Mouse (Mus musculus) lung, embryonic 15.5 days (tissue): ENCODE results near the gene Cnn1. TPM values are rescaled to one million over a fixed set of nuclear protein-coding genes. Genes with fewer than 3 reads are reported as not detected.
A peak's percentile ranks its signal among the peaks of the same experiment; 100 is the strongest.
"Not testable (repeated sequence)": the region's sequence is repeated elsewhere in the genome, so short reads cannot be mapped to it uniquely, and the experiment has no call there.

Experiments used
- ATAC-seq: fragments of 200-750 bp; cut with Nextera tagmentation; 2 replicates; pipeline ENCODE4 v1.8.0; 2017; ENCODE audit warnings: moderate number of reproducible peaks, borderline replicate concordance; ENCODE audit not compliant: low FRiP score, low TSS enrichment; ENCODE audit errors: extremely low read depth
- H3K27ac ChIP-seq: fragments of 300-500 bp; sonication (generic); 2 replicates; pipeline ENCODE4 v1.5.1; 2015; ENCODE audit warnings: moderate library complexity, mild to moderate bottlenecking, inconsistent platforms
- H3K27me3 ChIP-seq: fragments of 300-500 bp; sonication (generic); 2 replicates; pipeline ENCODE4 v1.6.1; 2015; ENCODE audit warnings: inconsistent platforms
- H3K36me3 ChIP-seq: fragments of 300-500 bp; sonication (generic); 2 replicates; pipeline ENCODE4 v1.6.1; 2015; ENCODE audit warnings: inconsistent platforms
- H3K4me1 ChIP-seq: fragments of 300-500 bp; sonication (generic); 2 replicates; pipeline ENCODE4 v1.6.1; 2015; ENCODE audit warnings: inconsistent platforms
- H3K4me2 ChIP-seq: fragments of 300-500 bp; sonication (generic); 2 replicates; pipeline ENCODE4 v1.6.1; 2015; ENCODE audit warnings: inconsistent platforms, mild to moderate bottlenecking, moderate library complexity
- H3K4me3 ChIP-seq: fragments of 300-500 bp; sonication (generic); 2 replicates; pipeline ENCODE4 v1.5.1; 2015; ENCODE audit warnings: mild to moderate bottlenecking, inconsistent platforms
- H3K9ac ChIP-seq: fragments of 300-500 bp; sonication (generic); 2 replicates; pipeline ENCODE4 v1.6.1; 2015; ENCODE audit warnings: inconsistent platforms
- H3K9me3 ChIP-seq: fragments of 300-500 bp; sonication (generic); 2 replicates; pipeline ENCODE4 v1.6.1; 2016; ENCODE audit warnings: inconsistent platforms
- WGBS: fragments of 180-500 bp; shearing (Covaris S2); methylation state at CpG from one replicate; pipeline ENCODE4 v1.1.7; 2015; 5-methylcytosine and 5-hydroxymethylcytosine counted together
- polyA plus RNA-seq: library from polyadenylated mRNA; unstranded; fragments of >200 nt; fragmentation: Nextera tagmentation; extraction: Ambion mirVana; gene quantifications from 2 replicates; pipeline ENCODE4 v1.2.1, GENCODE M21; 2015

Cnn1 gene
- polyA plus RNA-seq, 1 experiment from 2014 or later: 60.9 TPM

GRCm38 (mm10) chr9:22134988-22135643, 36.1 kb downstream of the Cnn1 start:
- Histone ChIP-seq H3K9me3 (no peaks in the 10 kb centered on the region), H3K4me3 (no peak overlapping the region), H3K9ac (no peak overlapping the region), H3K4me2 (no peak overlapping the region), H3K36me3 (no peaks in the 10 kb centered on the region), H3K27ac (no peak overlapping the region), H3K4me1 (peaks cover 15% of the 10 kb centered on the region), H3K27me3 (no peaks in the 10 kb centered on the region)
- no peak for ATAC-seq
- 77% methylated on average over 9 of the region's 9 CpGs for WGBS

GRCm38 (mm10) chr9:22135644-22136390, 36.8 kb downstream of the Cnn1 start, which contains the start of gene Acp5:
Gene Acp5, minus strand, starts transcription at chr9:22135711.
- no peak within 1 kb of the TSS for H3K4me3 ChIP-seq
- no peaks in the 10 kb centered on the region for H3K9me3 ChIP-seq
- H3K27me3 ChIP-seq: no peaks in the 10 kb centered on the region
- no peaks in the 10 kb centered on the region for H3K36me3 ChIP-seq
- no peak within 1 kb of the TSS for H3K9ac ChIP-seq
- H3K4me2 ChIP-seq: no peak within 1 kb of the TSS
- H3K27ac ChIP-seq: no peak within 1 kb of the TSS
- 72% methylated on average over 7 of the region's 7 CpGs for WGBS
- peaks cover 15% of the 10 kb centered on the region for H3K4me1 ChIP-seq
- no peak for ATAC-seq

- H3K4me2 ChIP-seq: no peak overlapping the region
- no peak overlapping the region for H3K27ac ChIP-seq
- no peaks in the 10 kb centered on the region for H3K36me3 ChIP-seq
- no peak overlapping the region for H3K4me3 ChIP-seq
- ATAC-seq: no peak
- no peaks in the 10 kb centered on the region for H3K27me3 ChIP-seq
- no peaks in the 10 kb centered on the region for H3K9me3 ChIP-seq
- 24% methylated on average over 23 of the region's 23 CpGs for WGBS
- H3K4me1 ChIP-seq: peaks cover 4% of the 10 kb centered on the region; the same call in 1 of the 2 replicates
- H3K9ac ChIP-seq: no peak overlapping the region
Observed at GRCm38 (mm10) chr9:22136765-22137547, 37.9 kb downstream of the Cnn1 start.

GRCm38 (mm10) chr9:22138480-22138879, 39.5 kb downstream of the Cnn1 start:
- Histone ChIP-seq H3K27ac (no peak overlapping the region), H3K9ac (no peak overlapping the region), H3K36me3 (no peaks in the 10 kb centered on the region), H3K4me1 (no peaks in the 10 kb centered on the region), H3K27me3 (no peaks in the 10 kb centered on the region), H3K4me3 (no peak overlapping the region), H3K4me2 (no peak overlapping the region), H3K9me3 (no peaks in the 10 kb centered on the region)
- WGBS: 31% methylated on average over 2 of the region's 2 CpGs
- no peak for ATAC-seq

GRCm38 (mm10) chr9:22139746-22140145, 40.7 kb downstream of the Cnn1 start:
- Histone ChIP-seq H3K27me3 (no peaks in the 10 kb centered on the region), H3K27ac (no peak overlapping the region), H3K4me1 (no peaks in the 10 kb centered on the region), H3K9me3 (no peaks in the 10 kb centered on the region), H3K4me3 (no peak overlapping the region), H3K9ac (no peak overlapping the region), H3K36me3 (no peaks in the 10 kb centered on the region), H3K4me2 (no peak overlapping the region)
- ATAC-seq: no peak
- 84% methylated on average over 5 of the region's 5 CpGs for WGBS

- Histone ChIP-seq H3K9ac (no peak overlapping the region), H3K4me1 (no peaks in the 10 kb centered on the region), H3K4me2 (no peak overlapping the region), H3K9me3 (no peaks in the 10 kb centered on the region), H3K36me3 (no peaks in the 10 kb centered on the region), H3K27ac (no peak overlapping the region), H3K27me3 (no peaks in the 10 kb centered on the region), H3K4me3 (no peak overlapping the region)
- 51% methylated on average over 17 of the region's 17 CpGs for WGBS
- ATAC-seq: peak; percentile 46; the same call in 1 of the 2 replicates
Observed at GRCm38 (mm10) chr9:22143108-22144037, 44.4 kb downstream of the Cnn1 start.

- 78% methylated on average over 8 of the region's 8 CpGs for WGBS
- Histone ChIP-seq H3K9me3 (0 out of 2 replicates have a peak, but pooled peaks cover 3% of the 10 kb centered on the region), H3K27ac (no peak overlapping the region), H3K36me3 (no peaks in the 10 kb centered on the region), H3K4me3 (no peak overlapping the region), H3K27me3 (no peaks in the 10 kb centered on the region), H3K9ac (no peak overlapping the region), H3K4me2 (no peak overlapping the region), H3K4me1 (no peaks in the 10 kb centered on the region)
- ATAC-seq: no peak
Observed at GRCm38 (mm10) chr9:22144304-22144965, 45.4 kb downstream of the Cnn1 start.

- no peak for ATAC-seq
- H3K9me3 ChIP-seq: 0 out of 2 replicates have a peak, but pooled peaks cover 3% of the 10 kb centered on the region
- H3K9ac ChIP-seq: no peak overlapping the region
- H3K4me3 ChIP-seq: no peak overlapping the region
- WGBS: 68% methylated on average over 20 of the region's 20 CpGs
- no peaks in the 10 kb centered on the region for H3K27me3 ChIP-seq
- no peaks in the 10 kb centered on the region for H3K4me1 ChIP-seq
- no peak overlapping the region for H3K27ac ChIP-seq
- no peaks in the 10 kb centered on the region for H3K36me3 ChIP-seq
- no peak overlapping the region for H3K4me2 ChIP-seq
Observed at GRCm38 (mm10) chr9:22149426-22150248, 50.6 kb downstream of the Cnn1 start.

GRCm38 (mm10) chr9:22150249-22150693, 51.3 kb downstream of the Cnn1 start:
- not testable (repeated sequence) for H3K9ac ChIP-seq, H3K27me3 ChIP-seq, H3K4me3 ChIP-seq, H3K36me3 ChIP-seq, H3K9me3 ChIP-seq, H3K27ac ChIP-seq, H3K4me2 ChIP-seq, ATAC-seq, H3K4me1 ChIP-seq
- 76% methylated on average over 7 of the region's 7 CpGs for WGBS

GRCm38 (mm10) chr9:22150946-22151345, 51.9 kb downstream of the Cnn1 start:
- no peak overlapping the region for H3K4me2 ChIP-seq
- peaks cover 4% of the 10 kb centered on the region for H3K4me1 ChIP-seq
- no peak overlapping the region for H3K9ac ChIP-seq
- H3K27ac ChIP-seq: no peak overlapping the region
- H3K36me3 ChIP-seq: no peaks in the 10 kb centered on the region
- 0 out of 2 replicates have a peak, but pooled peaks cover 3% of the 10 kb centered on the region for H3K9me3 ChIP-seq
- ATAC-seq: no peak
- WGBS: 53% methylated on average over 2 of the region's 2 CpGs
- no peaks in the 10 kb centered on the region for H3K27me3 ChIP-seq
- no peak overlapping the region for H3K4me3 ChIP-seq
